Mouse (Mus musculus): Measurements from ENCODE around the gene Epm2a. TPM values are rescaled to one million over a fixed set of nuclear protein-coding genes. Genes with fewer than 3 reads are reported as not detected.
"Not testable (repeated sequence)": the region's sequence is repeated elsewhere in the genome, so short reads cannot be mapped to it uniquely, and the experiment has no call there.

Epm2a gene
- total and polyA plus RNA-seq, 3 experiments, result not detected

- TF ChIP-seq POLR2AphosphoS2 (IDR thresholded peaks at IDR 0.05; ENCODE audit: low read depth, low read length), result no peak
- TF ChIP-seq CTCF (conservative IDR thresholded peaks at IDR 0.05 in 1 of 2, IDR thresholded peaks at IDR 0.05 in 1 of 2; ENCODE audit: low read depth in 2 of 2, low read length in 2 of 2), result peak in 1 of 2 experiments; percentile 21; a peak in 1 of 4 replicates
- peak; percentile 35 for TF ChIP-seq RAD21 (IDR thresholded peaks at IDR 0.05; ENCODE audit: low read depth, low read length)
- Histone ChIP-seq H3K9me3 (replicated peaks; ENCODE audit: low read length) (no peaks in the 10 kb centered on the region), H3K27ac (ENCODE audit: insufficient read depth, low read depth) (no peak overlapping the region), H3K4me1 (ENCODE audit: control insufficient read depth in 1 of 2, insufficient read depth in 2 of 2) (no peaks in the 10 kb centered on the region), H3K27me3 (replicated peaks) (no peaks in the 10 kb centered on the region), H3K4me3 (replicated peaks in 1 of 3; ENCODE audit: low read depth in 2 of 3, low read length in 2 of 3, poor library complexity in 1 of 3) (no peak overlapping the region), H3K4me2 (ENCODE audit: insufficient read depth, low read depth, poor library complexity, severe bottlenecking) (no peak overlapping the region), H3K9ac (ENCODE audit: insufficient read depth, low read depth) (no peak overlapping the region), H3K36me3 (replicated peaks in 1 of 2; ENCODE audit: control insufficient read depth in 1 of 2, insufficient read depth in 1 of 2, low read length in 1 of 2) (no peaks in the 10 kb centered on the region), H3K79me2 (replicated peaks; ENCODE audit: control insufficient read depth, extremely low read depth, insufficient read depth, poor library complexity, severe bottlenecking) (no peaks in the 10 kb centered on the region)
- dilution Hi-C loops (cut with MboI; ENCODE audit: extremely low pct_ligation_motif_present, extremely low pct_unique_long_range_greater_than_20kb, low sequenced_read_pairs) (no loop called here), in situ Hi-C loops (cut with MboI; ENCODE audit: low pct_ligation_motif_present, low pct_unique_long_range_greater_than_20kb, low sequenced_read_pairs) (no loop called here)
- no peak for DNase-seq (ENCODE audit: extremely low read depth)
Observed at GRCm38 (mm10) chr10:11344536-11345468, 1.6 kb downstream of the Epm2a start.

GRCm38 (mm10) chr10:11350243-11350974 lies 7.2 kb downstream of the Epm2a start:
- H3K4me3 ChIP-seq (replicated peaks in 1 of 3; ENCODE audit: low read depth in 2 of 3, low read length in 2 of 3, poor library complexity in 1 of 3); H3K9me3 ChIP-seq (replicated peaks; ENCODE audit: low read length); H3K27me3 ChIP-seq (replicated peaks); H3K27ac ChIP-seq (ENCODE audit: insufficient read depth, low read depth); H3K36me3 ChIP-seq (replicated peaks in 1 of 2; ENCODE audit: control insufficient read depth in 1 of 2, insufficient read depth in 1 of 2, low read length in 1 of 2); H3K4me2 ChIP-seq (ENCODE audit: insufficient read depth, low read depth, poor library complexity, severe bottlenecking); dilution Hi-C loops (cut with MboI; ENCODE audit: extremely low pct_ligation_motif_present, extremely low pct_unique_long_range_greater_than_20kb, low sequenced_read_pairs); H3K9ac ChIP-seq (ENCODE audit: insufficient read depth, low read depth); H3K4me1 ChIP-seq (ENCODE audit: control insufficient read depth in 1 of 2, insufficient read depth in 2 of 2); in situ Hi-C loops (cut with MboI; ENCODE audit: low pct_ligation_motif_present, low pct_unique_long_range_greater_than_20kb, low sequenced_read_pairs); H3K79me2 ChIP-seq (replicated peaks; ENCODE audit: control insufficient read depth, extremely low read depth, insufficient read depth, poor library complexity, severe bottlenecking); DNase-seq (ENCODE audit: extremely low read depth): not testable (repeated sequence)

- no peak for DNase-seq (ENCODE audit: extremely low read depth)
- Histone ChIP-seq H3K27me3 (replicated peaks) (no peaks in the 10 kb centered on the region), H3K27ac (ENCODE audit: insufficient read depth, low read depth) (no peak overlapping the region), H3K36me3 (replicated peaks in 1 of 2; ENCODE audit: control insufficient read depth in 1 of 2, insufficient read depth in 1 of 2, low read length in 1 of 2) (no peaks in the 10 kb centered on the region), H3K9ac (ENCODE audit: insufficient read depth, low read depth) (no peak overlapping the region), H3K4me2 (ENCODE audit: insufficient read depth, low read depth, poor library complexity, severe bottlenecking) (no peak overlapping the region), H3K79me2 (replicated peaks; ENCODE audit: control insufficient read depth, extremely low read depth, insufficient read depth, poor library complexity, severe bottlenecking) (no peaks in the 10 kb centered on the region), H3K4me1 (ENCODE audit: control insufficient read depth in 1 of 2, insufficient read depth in 2 of 2) (0 out of 4 replicates have a peak, but pooled peaks cover 0 to 4% of the 10 kb centered on the region in 2 experiments), H3K4me3 (replicated peaks in 1 of 3; ENCODE audit: low read depth in 2 of 3, low read length in 2 of 3, poor library complexity in 1 of 3) (no peak overlapping the region), H3K9me3 (replicated peaks; ENCODE audit: low read length) (peaks cover 8% of the 10 kb centered on the region)
- in situ Hi-C loops (cut with MboI; ENCODE audit: low pct_ligation_motif_present, low pct_unique_long_range_greater_than_20kb, low sequenced_read_pairs), result no loop called here
- dilution Hi-C loops (cut with MboI; ENCODE audit: extremely low pct_ligation_motif_present, extremely low pct_unique_long_range_greater_than_20kb, low sequenced_read_pairs), result no loop called here
- TF ChIP-seq MEF2A (IDR thresholded peaks at IDR 0.05; ENCODE audit: borderline replicate concordance, low read depth, low read length), result no peak
- TF ChIP-seq ZC3H11A (IDR thresholded peaks at IDR 0.05; ENCODE audit: low read depth, low read length), result no peak
- no peak for TF ChIP-seq KAT2A (IDR thresholded peaks at IDR 0.05; ENCODE audit: insufficient replicate concordance, low read length)
- TF ChIP-seq ZKSCAN1 (IDR thresholded peaks at IDR 0.05; ENCODE audit: borderline replicate concordance, low read depth, low read length), result no peak
- TF ChIP-seq MAZ (IDR thresholded peaks at IDR 0.05; ENCODE audit: low read depth, low read length), result no peak
- no peak for TF ChIP-seq BHLHE40 (IDR thresholded peaks at IDR 0.05; ENCODE audit: low read depth, low read length)
- TF ChIP-seq SMC3 (IDR thresholded peaks at IDR 0.05; ENCODE audit: low read depth, low read length), result no peak
- TF ChIP-seq TCF12 (IDR thresholded peaks at IDR 0.05; ENCODE audit: low read depth, low read length), result no peak
- TF ChIP-seq ZMIZ1 (IDR thresholded peaks at IDR 0.05; ENCODE audit: low read depth, low read length), result no peak
- no peak for TF ChIP-seq USF1 (IDR thresholded peaks at IDR 0.05; ENCODE audit: low read depth, low read length)
- TF ChIP-seq MYC (IDR thresholded peaks at IDR 0.05; ENCODE audit: low read depth, low read length), result no peak
- no peak for TF ChIP-seq JUND (conservative IDR thresholded peaks at IDR 0.05; ENCODE audit: low read depth, low read length)
- TF ChIP-seq UBTF (IDR thresholded peaks at IDR 0.05; ENCODE audit: low read depth, low read length), result no peak
- no peak for TF ChIP-seq POLR2AphosphoS2 (IDR thresholded peaks at IDR 0.05; ENCODE audit: low read depth, low read length)
Observed at GRCm38 (mm10) chr10:11354609-11355008, 11.4 kb downstream of the Epm2a start.
